Mouse (Mus musculus) ES-Bruce4 (cell line): ENCODE results near the gene Mroh2a.

Experiments
- CTCF ChIP-seq: IDR thresholded peaks from one replicate; pipeline ENCODE4 v1.8.1; 2011; ENCODE audit warnings: low read depth, low read length
- POLR2A ChIP-seq: IDR thresholded peaks from one replicate; pipeline ENCODE4 v1.8.1; 2011; ENCODE audit warnings: low read length; ENCODE audit not compliant: insufficient read depth

DNA sequence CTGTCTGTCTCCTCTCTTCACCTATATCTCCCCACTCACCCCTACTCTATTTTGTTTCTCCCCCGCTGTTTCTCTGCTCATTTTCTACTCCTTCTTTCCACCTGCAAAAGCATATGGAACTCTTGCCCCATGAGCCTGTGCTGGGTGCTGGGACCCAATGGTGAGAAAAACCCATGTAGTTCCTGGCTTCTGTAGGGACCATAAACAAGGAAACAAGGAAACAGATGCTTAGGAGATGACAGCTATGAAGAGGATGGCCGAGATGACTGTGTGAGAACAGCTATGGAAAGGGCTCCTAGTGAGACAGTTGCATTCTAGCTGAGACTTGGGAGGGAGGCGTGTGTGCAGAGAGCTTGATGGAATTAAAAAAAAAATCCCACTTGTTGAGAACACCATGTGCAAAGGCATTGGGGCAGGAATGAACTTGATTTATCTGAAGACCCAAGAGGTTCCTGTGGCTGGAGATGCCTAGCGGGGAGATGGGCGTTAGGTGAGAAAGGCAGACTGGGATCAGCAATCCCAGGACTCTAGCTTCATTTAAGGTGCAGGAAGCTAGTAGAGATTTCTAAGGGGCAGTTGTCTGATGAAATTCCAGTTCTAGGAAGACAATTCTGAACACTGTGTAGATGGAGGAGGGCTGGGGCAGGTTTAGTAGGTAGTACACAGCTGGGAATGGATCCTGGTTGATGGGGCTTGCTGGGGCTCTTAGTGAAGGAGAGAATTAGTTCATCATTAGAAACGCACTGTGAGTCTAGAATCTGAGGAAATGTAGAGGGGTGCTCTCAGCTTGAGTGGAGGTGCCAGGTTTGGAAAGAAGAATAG, 4.4 kb downstream of the Mroh2a start:
- TF ChIP-seq CTCF = no peak
- no peak for TF ChIP-seq POLR2A
